Mouse (Mus musculus) intestine, postnatal 0 days (tissue): Measurements from ENCODE around the gene Frmd6. TPM values are rescaled to one million over a fixed set of nuclear protein-coding genes. Genes with fewer than 3 reads are reported as not detected.

Source experiments
- ATAC-seq: fragments of 200-750 bp; cut with Nextera tagmentation; 2 replicates; pipeline ENCODE4 v1.8.0; 2017; ENCODE audit warnings: mild to moderate bottlenecking, moderate TSS enrichment, moderate library complexity
- H3K27ac ChIP-seq: fragments of 300-500 bp; sonication (generic); 2 replicates; pipeline ENCODE4 v1.5.1; 2014; ENCODE audit warnings: mild to moderate bottlenecking, low read depth, low read length, moderate library complexity
- H3K27me3 ChIP-seq: fragments of 300-500 bp; sonication (generic); replicated peaks from 2 replicates; pipeline ENCODE4 v1.6.1; 2014; ENCODE audit warnings: low read length, mixed read lengths; ENCODE audit not compliant: control insufficient read depth, insufficient read depth
- H3K36me3 ChIP-seq: fragments of 300-500 bp; sonication (generic); 2 replicates; pipeline ENCODE4 v1.6.1; 2014; ENCODE audit warnings: mild to moderate bottlenecking, moderate library complexity; ENCODE audit not compliant: control insufficient read depth, insufficient read depth
- H3K4me1 ChIP-seq: fragments of 300-500 bp; sonication (generic); replicated peaks from 2 replicates; pipeline ENCODE4 v1.6.1; 2014; ENCODE audit warnings: antibody characterized with exemption, low read length, mixed read lengths; ENCODE audit not compliant: control insufficient read depth, insufficient read depth
- H3K4me2 ChIP-seq: fragments of 300-500 bp; sonication (generic); replicated peaks from 2 replicates; pipeline ENCODE4 v1.6.1; 2014; ENCODE audit warnings: low read depth, mild to moderate bottlenecking, moderate library complexity
- H3K4me3 ChIP-seq: fragments of 300-500 bp; sonication (generic); 2 replicates; pipeline ENCODE4 v1.5.1; 2014; ENCODE audit warnings: low read depth, low read length
- H3K9ac ChIP-seq: fragments of 300-500 bp; sonication (generic); 2 replicates; pipeline ENCODE4 v1.6.1; 2014; ENCODE audit warnings: mild to moderate bottlenecking, low read depth, low read length
- H3K9me3 ChIP-seq: fragments of 300-500 bp; sonication (generic); 2 replicates; pipeline ENCODE4 v1.6.1; 2016; ENCODE audit warnings: mixed run types; ENCODE audit not compliant: control insufficient read depth
- CTCF ChIP-seq: sonication (generic); IDR thresholded peaks from 2 replicates; pipeline ENCODE4 v1.5.1; 2016; ENCODE audit warnings: low read depth, mild to moderate bottlenecking, control low read depth, antibody characterized with exemption, moderate library complexity
- WGBS: fragments of 180-500 bp; shearing (Covaris S2); extraction: QIAGEN DNeasy Blood & Tissue Kit; methylation state at CpG from one replicate; pipeline ENCODE4 v1.1.7; 2014; 5-methylcytosine and 5-hydroxymethylcytosine counted together
- polyA plus RNA-seq: library from polyadenylated mRNA; unstranded; fragments of >200 nt; fragmentation: Nextera tagmentation; extraction: Ambion mirVana; gene quantifications from 2 replicates; pipeline ENCODE4 v1.2.1, GENCODE M21; 2015

Frmd6 gene
- polyA plus RNA-seq, 1 experiment from 2014 or later: 5.9 TPM

- Histone ChIP-seq H3K27ac (no peak overlapping the region), H3K4me3 (no peak overlapping the region), H3K9me3 (no peaks in the 10 kb centered on the region), H3K4me1 (no peaks in the 10 kb centered on the region), H3K27me3 (no peaks in the 10 kb centered on the region), H3K36me3 (no peaks in the 10 kb centered on the region; the same call in 1 of the 2 replicates), H3K4me2 (no peak overlapping the region), H3K9ac (no peak overlapping the region)
- no peak for ATAC-seq
- WGBS: 62% methylated on average over 6 of the region's 6 CpGs
- TF ChIP-seq CTCF: no peak
Observed at GRCm38 (mm10) chr12:70873544-70873943, 48.2 kb downstream of the Frmd6 start.

- 88% methylated on average over 21 of the region's 21 CpGs for WGBS
- no peaks in the 10 kb centered on the region for H3K4me1 ChIP-seq
- no peaks in the 10 kb centered on the region for H3K9me3 ChIP-seq
- no peak overlapping the region for H3K4me3 ChIP-seq
- peaks cover 8% of the 10 kb centered on the region; the same call in 1 of the 2 replicates for H3K36me3 ChIP-seq
- ATAC-seq: no peak
- no peak for TF ChIP-seq CTCF
- H3K9ac ChIP-seq: no peak overlapping the region
- H3K4me2 ChIP-seq: no peak overlapping the region
- H3K27ac ChIP-seq: no peak overlapping the region
- no peaks in the 10 kb centered on the region for H3K27me3 ChIP-seq
Observed at GRCm38 (mm10) chr12:70876270-70876998, 51.1 kb downstream of the Frmd6 start.

- WGBS: 90% methylated on average over 20 of the region's 20 CpGs
- no peak for TF ChIP-seq CTCF
- Histone ChIP-seq H3K36me3 (peaks cover 9% of the 10 kb centered on the region; the same call in 1 of the 2 replicates), H3K4me3 (no peak overlapping the region), H3K9ac (no peak overlapping the region), H3K27ac (no peak overlapping the region), H3K4me1 (no peaks in the 10 kb centered on the region), H3K27me3 (no peaks in the 10 kb centered on the region), H3K9me3 (no peaks in the 10 kb centered on the region), H3K4me2 (no peak overlapping the region)
- ATAC-seq: no peak
Observed at GRCm38 (mm10) chr12:70877926-70878710, 52.8 kb downstream of the Frmd6 start.

- no peak overlapping the region for H3K4me2 ChIP-seq
- no peak overlapping the region for H3K4me3 ChIP-seq
- no peak overlapping the region for H3K9ac ChIP-seq
- TF ChIP-seq CTCF: no peak
- no peak overlapping the region for H3K27ac ChIP-seq
- peaks cover 9% of the 10 kb centered on the region; the same call in 1 of the 2 replicates for H3K36me3 ChIP-seq
- no peaks in the 10 kb centered on the region for H3K9me3 ChIP-seq
- 67% methylated on average over 9 of the region's 9 CpGs for WGBS
- ATAC-seq: no peak
- no peaks in the 10 kb centered on the region for H3K27me3 ChIP-seq
- H3K4me1 ChIP-seq: no peaks in the 10 kb centered on the region
Observed at GRCm38 (mm10) chr12:70880396-70880975, 55.2 kb downstream of the Frmd6 start.

GRCm38 (mm10) chr12:70881340-70881739 is 56.0 kb downstream of the Frmd6 start:
- Histone ChIP-seq H3K4me2 (no peak overlapping the region), H3K4me3 (no peak overlapping the region), H3K9me3 (no peaks in the 10 kb centered on the region), H3K4me1 (no peaks in the 10 kb centered on the region), H3K36me3 (peaks cover 9% of the 10 kb centered on the region; the same call in 1 of the 2 replicates), H3K9ac (no peak overlapping the region), H3K27ac (no peak overlapping the region), H3K27me3 (no peaks in the 10 kb centered on the region)
- WGBS: 75% methylated on average over 12 of the region's 12 CpGs
- no peak for TF ChIP-seq CTCF
- ATAC-seq: no peak

DNA sequence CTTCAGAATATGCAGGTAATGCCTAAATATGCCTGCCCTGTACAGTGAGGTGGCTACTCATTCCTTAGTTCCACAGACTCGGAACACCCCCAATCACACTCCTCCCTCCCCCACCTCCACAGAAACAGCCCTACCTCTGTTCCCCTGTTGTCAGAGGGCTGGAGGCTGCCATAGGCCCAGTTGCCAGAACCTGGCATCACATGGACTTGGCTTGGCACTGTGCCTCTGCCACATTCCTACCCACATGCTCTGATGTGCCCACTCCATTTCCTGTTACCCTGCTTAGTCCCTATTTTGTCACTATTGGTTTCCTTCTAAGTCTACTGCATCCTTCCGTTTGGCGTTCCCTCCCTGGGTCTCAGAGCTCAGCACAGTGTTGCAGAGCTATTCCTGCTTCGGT is 56.5 kb downstream of the Frmd6 start:
- Histone ChIP-seq H3K27ac (no peak overlapping the region), H3K4me2 (no peak overlapping the region), H3K9me3 (no peaks in the 10 kb centered on the region), H3K4me1 (no peaks in the 10 kb centered on the region), H3K4me3 (no peak overlapping the region), H3K27me3 (no peaks in the 10 kb centered on the region), H3K9ac (no peak overlapping the region), H3K36me3 (peaks cover 9% of the 10 kb centered on the region; the same call in 1 of the 2 replicates)
- no peak for ATAC-seq
- TF ChIP-seq CTCF: no peak
- WGBS: 90% methylated on average over 4 of the region's 4 CpGs
